Mouse (Mus musculus) right cerebral cortex, adult 2 months (tissue): ENCODE data around the gene Kif26a.
A peak's percentile ranks its signal among the peaks of the same experiment; 100 is the strongest.

Experiments
- DNase-seq, 2 experiments: peaks; one replicate each; pipeline ENCODE4 v3.0.0; 2021 to 2022; ENCODE audit warnings: low spot score in 2 of 2

Kif26a gene

DNA sequence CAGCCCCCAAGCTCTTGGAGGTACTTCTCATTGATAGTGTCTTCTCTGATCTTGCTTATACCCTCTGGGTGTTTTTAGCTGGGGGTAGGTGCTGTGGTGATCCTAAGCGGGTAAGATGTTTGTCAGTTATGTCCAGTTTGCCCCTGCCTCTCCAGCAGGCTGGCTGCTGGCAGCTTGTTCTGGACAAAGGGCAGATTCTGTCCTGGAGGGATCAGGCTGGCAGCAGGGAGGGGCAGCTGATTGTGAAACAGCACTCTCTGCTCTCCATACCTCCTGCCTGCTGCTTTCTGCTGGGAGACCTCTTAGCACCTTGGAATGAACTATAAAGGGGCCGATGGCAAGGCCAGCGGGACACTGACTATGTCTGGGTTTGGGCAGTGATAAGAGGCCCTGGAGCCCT, 71.7 kb downstream of the Kif26a start:
- no peak for DNase-seq

DNA sequence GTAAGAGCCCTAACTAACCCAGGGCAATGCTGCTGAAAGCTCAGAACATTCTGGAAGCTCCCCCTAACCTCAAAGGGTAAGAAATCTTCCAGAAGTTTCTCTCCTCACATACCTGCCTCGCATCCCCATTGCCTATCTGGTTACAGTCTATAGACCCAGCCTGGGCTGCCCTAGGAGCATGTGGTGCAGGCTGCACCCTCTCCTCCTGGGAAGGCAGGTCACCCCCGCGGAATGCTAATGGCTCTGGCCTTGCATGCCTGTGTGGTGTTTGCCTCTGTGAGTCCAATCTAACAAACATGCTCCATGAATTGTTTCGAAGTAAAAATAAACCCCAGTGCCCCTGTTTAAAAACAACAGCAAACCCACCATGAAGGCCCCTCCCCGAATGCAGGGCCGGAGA, 75.3 kb downstream of the Kif26a start:
- no peak for DNase-seq

DNA sequence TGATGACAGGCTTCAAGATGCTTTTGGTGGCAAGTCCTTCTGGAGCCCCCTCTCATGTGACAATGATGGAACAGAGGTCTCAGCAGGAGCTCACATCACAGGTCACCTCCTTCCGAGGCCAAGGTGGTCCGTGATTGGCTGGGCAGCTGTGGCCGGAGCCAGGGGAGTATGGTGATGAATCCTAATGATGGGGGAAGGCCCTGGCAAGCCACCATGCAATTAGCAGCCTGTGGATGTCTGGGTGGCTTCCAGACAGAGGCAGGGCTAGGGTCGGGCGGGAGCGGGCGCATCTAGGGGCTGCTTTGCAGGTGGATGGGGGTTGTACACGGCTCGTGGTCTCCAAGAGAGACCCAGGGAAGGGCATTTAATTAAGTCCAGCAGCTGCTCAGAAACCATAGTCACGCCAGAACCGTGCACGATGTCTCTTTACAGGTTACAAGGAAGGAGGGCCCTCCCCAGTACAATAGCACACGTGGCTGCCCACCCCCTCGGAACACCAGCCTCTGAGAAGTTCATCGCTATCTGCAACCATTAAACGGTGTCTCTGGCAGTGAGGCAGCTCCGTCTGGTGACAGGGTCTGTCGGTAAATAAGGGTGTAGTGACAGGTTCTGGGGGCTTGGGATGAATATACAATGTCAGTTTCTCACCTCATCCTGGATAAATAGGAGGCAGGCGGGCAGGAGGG, 75.9 kb downstream of the Kif26a start:
- peak in 1 of 2 experiments; percentile 20 for DNase-seq

DNA sequence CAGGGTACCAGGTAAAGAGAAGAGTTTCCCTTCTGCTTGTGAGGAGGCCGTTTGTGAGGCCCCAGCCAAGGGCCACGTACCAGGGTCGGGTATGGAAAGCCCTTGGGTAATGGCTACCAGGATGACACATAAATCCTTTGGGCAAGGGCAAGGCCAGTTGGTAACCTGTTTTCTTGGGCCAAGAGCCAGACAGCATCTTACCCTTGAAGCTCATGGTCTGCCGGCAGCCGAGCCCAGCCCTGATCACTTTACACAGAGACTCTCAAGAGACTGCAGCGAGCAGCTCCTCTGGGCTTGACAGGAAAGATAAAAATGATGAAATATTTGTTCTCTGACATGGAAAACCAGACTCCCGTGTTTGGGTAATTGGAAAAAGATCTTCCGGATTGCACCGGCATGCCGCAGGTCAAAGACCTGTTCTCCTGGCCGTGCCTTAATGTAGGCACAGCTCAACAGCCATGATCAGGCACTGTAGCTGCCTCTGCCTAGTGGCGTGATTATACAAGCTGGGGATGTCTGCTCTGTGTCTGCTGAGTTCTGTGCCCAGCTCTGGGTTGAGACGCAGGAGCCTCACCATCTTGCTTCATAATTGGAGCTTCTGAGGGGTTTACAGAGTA, 77.8 kb downstream of the Kif26a start:
- DNase-seq, result no peak

DNA sequence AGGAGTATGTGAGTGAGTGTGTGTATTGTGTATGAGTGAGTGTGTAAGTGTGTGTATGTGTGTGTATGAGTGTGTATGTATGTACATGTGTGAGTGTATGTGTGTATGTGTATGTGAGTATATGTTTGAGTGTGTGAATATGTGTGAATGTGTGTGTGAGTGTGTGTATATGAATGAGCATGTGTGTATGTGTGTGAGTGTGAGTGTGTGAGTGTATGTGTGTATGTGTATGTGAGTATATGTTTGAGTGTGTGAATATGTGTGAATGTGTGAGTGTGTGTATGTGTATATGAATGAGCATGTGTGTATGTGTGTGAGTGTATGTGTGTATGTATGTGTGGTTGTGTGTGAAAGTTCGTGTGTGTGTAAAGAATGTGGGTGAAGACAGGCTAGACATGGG, 80.2 kb downstream of the Kif26a start:
- no peak for DNase-seq

DNA sequence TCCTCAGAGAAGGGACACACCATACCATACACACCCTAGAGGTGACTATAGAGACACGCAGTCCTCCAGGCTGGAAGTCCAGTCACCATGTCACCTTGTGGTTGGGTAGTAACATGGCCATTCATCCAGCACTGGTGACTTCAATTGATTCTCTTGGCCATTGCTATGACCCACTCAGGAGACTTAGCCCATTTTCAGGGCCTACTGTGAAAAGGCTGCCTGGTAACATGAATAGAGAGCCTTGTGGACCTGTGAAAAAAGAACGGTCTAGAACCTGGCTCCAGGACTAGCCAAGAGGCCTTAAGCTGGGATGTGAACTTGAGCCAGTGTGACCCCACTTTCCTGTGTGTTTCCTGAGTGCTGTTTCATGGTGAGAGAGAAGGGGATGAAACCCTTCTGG, 80.6 kb downstream of the Kif26a start:
- no peak for DNase-seq

DNA sequence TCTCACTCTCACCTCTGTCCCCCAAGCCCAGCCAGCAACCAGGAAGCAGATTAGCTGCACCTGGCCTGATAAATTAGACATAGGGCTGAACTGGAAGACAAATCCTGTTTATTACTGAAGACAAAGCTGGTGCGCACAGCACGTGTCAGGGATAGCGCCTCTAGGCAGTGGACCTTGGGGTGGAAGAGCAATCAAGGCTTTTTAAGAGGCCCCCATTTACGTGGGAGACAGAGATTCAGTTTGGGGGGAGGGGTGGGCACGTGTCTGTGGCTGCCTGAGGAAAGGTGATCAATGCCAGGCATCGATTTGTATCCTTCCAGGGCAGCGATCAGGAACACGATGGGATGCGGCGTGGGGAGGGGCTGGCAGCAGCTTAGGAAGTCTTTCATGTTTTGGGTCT, 83.1 kb downstream of the Kif26a start:
- DNase-seq, result no peak

DNA sequence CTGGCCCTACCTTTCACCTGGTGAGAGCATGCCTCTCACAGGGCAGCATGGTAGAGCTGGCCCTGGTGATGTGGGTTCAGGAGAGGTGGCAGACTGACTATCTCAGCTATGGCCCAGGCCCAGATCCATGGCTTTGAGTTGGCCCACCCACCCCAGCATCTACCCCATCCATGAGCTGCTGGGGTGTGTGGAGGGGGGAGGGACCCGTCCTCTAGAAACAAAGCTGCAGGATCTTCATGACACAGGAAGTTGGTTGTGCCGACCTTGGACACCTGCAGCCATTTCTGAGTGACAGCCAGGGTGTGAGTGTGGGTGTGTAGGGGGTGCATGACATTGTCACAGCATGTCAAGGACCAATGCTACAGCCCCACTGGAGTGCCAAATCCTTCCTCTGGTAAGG, 84.2 kb downstream of the Kif26a start:
- DNase-seq, result no peak
